ENCODE assay signal across 8 mouse cellular contexts in the genomic region with DNA sequence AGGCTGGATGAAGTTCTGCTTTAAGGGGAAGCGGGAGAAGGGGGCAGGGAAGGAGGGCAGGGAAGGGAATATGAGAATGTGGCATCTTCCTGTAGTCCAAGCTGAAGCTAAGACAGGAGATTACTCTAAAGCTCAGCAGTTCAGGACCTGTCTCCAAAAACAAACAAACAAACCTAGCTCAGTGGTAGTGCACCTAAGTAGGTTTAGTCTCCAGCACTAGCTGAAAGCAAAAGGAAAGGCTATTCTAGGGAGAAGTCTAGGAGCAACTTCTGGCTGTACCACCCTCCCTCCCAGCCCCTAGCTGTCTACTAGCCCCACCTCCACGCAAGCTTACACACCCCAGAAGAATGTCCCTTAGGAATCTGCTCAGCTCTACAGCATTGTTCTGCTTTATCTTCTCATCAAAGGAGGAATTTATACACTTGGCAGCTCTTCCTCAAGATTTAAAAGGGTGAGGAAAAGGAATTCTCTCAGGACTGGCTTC. TPM values are rescaled to one million over a fixed set of nuclear protein-coding genes. Genes with fewer than 3 reads are reported as not detected.
DNase-seq lines count a peak whose midpoint lies in the region; ATAC-seq and TF ChIP-seq lines count a peak whose summit lies in the region.

No protein-coding gene starts in this region.

- no peaks in the 10 kb centered on the region for H3K9me3 ChIP-seq in E14TG2a.4 (ENCODE audit: low read length)
- no peaks in the 10 kb centered on the region for H3K9me3 ChIP-seq in forebrain, embryonic 14.5 days (replicated peaks; ENCODE audit: control insufficient read depth, low read length)
- H3K9me3 ChIP-seq in intestine, embryonic 14.5 days (ENCODE audit: control insufficient read depth, low read length), result no peaks in the 10 kb centered on the region
- H3K9me3 ChIP-seq in liver, embryonic 16.5 days (replicated peaks; ENCODE audit: control insufficient read depth, low read length), result no peaks in the 10 kb centered on the region

- H3K27ac ChIP-seq in forebrain, embryonic 14.5 days (ENCODE audit: low read depth, low read length), result no peak overlapping the region
- peak overlapping the region; percentile 91 for H3K27ac ChIP-seq in intestine, embryonic 14.5 days (ENCODE audit: low read depth)
- no peak overlapping the region for H3K27ac ChIP-seq in liver, embryonic 16.5 days (ENCODE audit: low read length)
- H3K27ac ChIP-seq in olfactory bulb, adult 2 months (ENCODE audit: insufficient read depth, low read depth, low read length), result peak overlapping the region; percentile 23; the same call in 1 of the 2 replicates

- peak overlapping the region; percentile 94 for H3K4me3 ChIP-seq in E14TG2a.4 (replicated peaks; ENCODE audit: low read length)
- H3K4me3 ChIP-seq in forebrain, embryonic 14.5 days (ENCODE audit: low read depth, low read length), result peak overlapping the region; percentile 91
- H3K4me3 ChIP-seq in intestine, embryonic 14.5 days (ENCODE audit: low read depth, low read length), result peak overlapping the region; percentile 71
- H3K4me3 ChIP-seq in liver, embryonic 16.5 days (ENCODE audit: low read depth, low read length), result peak overlapping the region; percentile 72
- peak overlapping the region; percentile 72 for H3K4me3 ChIP-seq in olfactory bulb, adult 2 months (ENCODE audit: insufficient read depth, low read depth, low read length)

- TF ChIP-seq POLR2A in olfactory bulb, adult 2 months (IDR thresholded peaks at IDR 0.05; ENCODE audit: insufficient read depth, low read depth, low read length), result no peak

- peaks cover 28% of the 10 kb centered on the region for H3K27me3 ChIP-seq in E14TG2a.4 (ENCODE audit: insufficient read depth, low read length)
- H3K27me3 ChIP-seq in forebrain, embryonic 14.5 days (replicated peaks; ENCODE audit: control insufficient read depth, insufficient read depth, low read length), result no peaks in the 10 kb centered on the region
- H3K27me3 ChIP-seq in intestine, embryonic 14.5 days (replicated peaks; ENCODE audit: control insufficient read depth, insufficient read depth, low read length), result no peaks in the 10 kb centered on the region
- H3K27me3 ChIP-seq in liver, embryonic 16.5 days (ENCODE audit: control insufficient read depth, insufficient read depth, low read depth, low read length), result peaks cover 21% of the 10 kb centered on the region

- H3K4me1 ChIP-seq in E14TG2a.4 (replicated peaks; ENCODE audit: low read depth, low read length), result peaks cover 28% of the 10 kb centered on the region
- peaks cover 10% of the 10 kb centered on the region; the same call in 1 of the 2 replicates for H3K4me1 ChIP-seq in forebrain, embryonic 14.5 days (ENCODE audit: control insufficient read depth, insufficient read depth, low read length)
- peaks cover 16% of the 10 kb centered on the region; the same call in 1 of the 2 replicates for H3K4me1 ChIP-seq in intestine, embryonic 14.5 days (replicated peaks; ENCODE audit: control insufficient read depth, insufficient read depth, low read length)
- peaks cover 2% of the 10 kb centered on the region; the same call in 1 of the 2 replicates for H3K4me1 ChIP-seq in liver, embryonic 16.5 days (ENCODE audit: control insufficient read depth, low read depth, low read length)
- H3K4me1 ChIP-seq in olfactory bulb, adult 2 months (ENCODE audit: control insufficient read depth, insufficient read depth, low read length), result peaks cover 2% of the 10 kb centered on the region; the same call in 1 of the 2 replicates

- H3K9ac ChIP-seq in forebrain, embryonic 14.5 days (ENCODE audit: low read length), result peak overlapping the region; percentile 93
- H3K9ac ChIP-seq in intestine, embryonic 14.5 days (ENCODE audit: low read length), result peak overlapping the region; percentile 86
- no peak overlapping the region for H3K9ac ChIP-seq in liver, embryonic 16.5 days (ENCODE audit: low read depth, low read length)

- no peak for ATAC-seq in forebrain, embryonic 14.5 days
- ATAC-seq in intestine, embryonic 14.5 days (replicated peaks; ENCODE audit: low FRiP score, low TSS enrichment, low read depth), result peak; percentile 42; the same call in 1 of the 2 replicates
- no peak for ATAC-seq in liver, embryonic 16.5 days (ENCODE audit: low read depth)
- no peak for ATAC-seq in monocyte, adult 5-6 weeks (replicated peaks; ENCODE audit: insufficient number of reproducible peaks, low FRiP score, low TSS enrichment, poor library complexity, severe bottlenecking)

- no peak for TF ChIP-seq CTCF in E14TG2a.4 (conservative IDR thresholded peaks at IDR 0.05; ENCODE audit: low read length)
- no peak for TF ChIP-seq CTCF in olfactory bulb, adult 2 months (IDR thresholded peaks at IDR 0.05; ENCODE audit: insufficient read depth, low read depth, low read length)

- H3K4me2 ChIP-seq in forebrain, embryonic 14.5 days (ENCODE audit: low read length), result peak overlapping the region; percentile 90
- H3K4me2 ChIP-seq in intestine, embryonic 14.5 days (ENCODE audit: low read length), result peak overlapping the region; percentile 79
- H3K4me2 ChIP-seq in liver, embryonic 16.5 days (ENCODE audit: low read depth, low read length), result peak overlapping the region; percentile 73

- peak; percentile 92 for DNase-seq in R1 (ENCODE audit: low read depth, low spot score)
- peak; percentile 19 for DNase-seq in forebrain, embryonic 14.5 days (ENCODE audit: low spot score)
- no peak for DNase-seq in intestine, embryonic 14.5 days (ENCODE audit: low spot score)
- DNase-seq in urinary bladder, adult 2 months (ENCODE audit: low spot score), result no peak

- H3K36me3 ChIP-seq in E14TG2a.4 (ENCODE audit: insufficient read depth, low read length), result no peaks in the 10 kb centered on the region
- no peaks in the 10 kb centered on the region for H3K36me3 ChIP-seq in forebrain, embryonic 14.5 days (ENCODE audit: control insufficient read depth, insufficient read depth, low read length)
- no peaks in the 10 kb centered on the region for H3K36me3 ChIP-seq in intestine, embryonic 14.5 days (ENCODE audit: control insufficient read depth, insufficient read depth, low read length)
- no peaks in the 10 kb centered on the region for H3K36me3 ChIP-seq in liver, embryonic 16.5 days (ENCODE audit: control insufficient read depth, insufficient read depth)

- 14% methylated on average over 2 of the region's 2 CpGs for WGBS in forebrain, embryonic 14.5 days
- 3% methylated on average over 2 of the region's 2 CpGs for WGBS in intestine, embryonic 14.5 days
- WGBS in liver, embryonic 16.5 days (ENCODE audit: insufficient replicate concordance), result 2% methylated on average over 2 of the region's 2 CpGs
- 5% methylated on average over 2 of the region's 2 CpGs for WGBS in olfactory bulb, adult 2 months

RNA-seq across cellular contexts. Expression of a gene that starts 1.1 kb away (rescaled TPM):
- polyA plus RNA-seq in forebrain, embryonic 14.5 days (2014; fragmentation: Nextera tagmentation; extraction: Ambion mirVana), result 11.7 and 16.3 TPM in 2 replicates
- 31.9 and 32.9 TPM in 2 replicates for polyA plus RNA-seq in intestine, embryonic 14.5 days (2014; fragmentation: Nextera tagmentation; extraction: Ambion mirVana)
- polyA plus RNA-seq in liver, embryonic 16.5 days (2015; fragmentation: Nextera tagmentation; extraction: Ambion mirVana), result 4.8 and 5.3 TPM in 2 replicates
- not detected in 2 replicates for polyA plus RNA-seq in olfactory bulb, adult 2 months (2012; ENCODE audit: insufficient read depth, insufficient read length, low replicate concordance, missing spikeins)
- total RNA-seq in monocyte, adult 5-6 weeks (2017), result 39.6 to 52.8 TPM (median 50.0 TPM) in 3 replicates
- 18.5 and 20.0 TPM in 2 replicates for polyA plus RNA-seq in urinary bladder, adult 2 months (2012; rRNA removed)

RNA-seq across cellular contexts. Expression of a gene that starts 59.8 kb away (rescaled TPM):
- 18.0 and 19.4 TPM in 2 replicates for polyA plus RNA-seq in forebrain, embryonic 14.5 days (2014; fragmentation: Nextera tagmentation; extraction: Ambion mirVana)
- polyA plus RNA-seq in intestine, embryonic 14.5 days (2014; fragmentation: Nextera tagmentation; extraction: Ambion mirVana), result 16.5 and 19.0 TPM in 2 replicates
- polyA plus RNA-seq in liver, embryonic 16.5 days (2015; fragmentation: Nextera tagmentation; extraction: Ambion mirVana), result 3.2 and 3.5 TPM in 2 replicates
- polyA plus RNA-seq in olfactory bulb, adult 2 months (2012; ENCODE audit: insufficient read depth, insufficient read length, low replicate concordance, missing spikeins), result not detected in 2 replicates
- 19.3 to 35.3 TPM (median 33.1 TPM) in 3 replicates for total RNA-seq in monocyte, adult 5-6 weeks (2017)
- 26.8 and 32.3 TPM in 2 replicates for polyA plus RNA-seq in urinary bladder, adult 2 months (2012; rRNA removed)

Comparison
In these comparisons a context has a peak if more than half of its experiments do, and no peak if none do; other contexts are left out.
1. DNase-seq: peak in R1 (single experiment) and forebrain, embryonic 14.5 days (single experiment); none in intestine, embryonic 14.5 days (single experiment) and urinary bladder, adult 2 months (single experiment).
2. H3K27ac ChIP-seq: peak in intestine, embryonic 14.5 days (single experiment) and olfactory bulb, adult 2 months (single experiment); none in forebrain, embryonic 14.5 days (single experiment) and liver, embryonic 16.5 days (single experiment).
3. Peak in every context shown above with its lines, with median percentiles within 50 percentile points of each other: H3K4me3 ChIP-seq and H3K4me2 ChIP-seq.